Mouse (Mus musculus): ENCODE measurements around the gene Rad21l.

- TF ChIP-seq USF1 (IDR thresholded peaks at IDR 0.05; ENCODE audit: low read depth): no peak
- no peak for TF ChIP-seq MYOD1 (IDR thresholded peaks at IDR 0.05; ENCODE audit: control insufficient read depth, insufficient read length, low read depth)
Measured at GRCm38 (mm10) chr2:151716318-151717055, 48.2 kb upstream of the Rad21l start.

Data from C2C12 (cell line).